Mouse (Mus musculus) embryo, embryonic 10 days (tissue): ENCODE data around the gene Vps37c.

ENCODE experiments used
- DNase-seq: peaks from one replicate; pipeline ENCODE4 v3.0.0-alpha.2; 2015; ENCODE audit warnings: low spot score

Gene Vps37c

GRCm38 (mm10) chr19:10689470-10690166 lies 1.1 kb downstream of the Vps37c start:
- DNase-seq, result no peak

- no peak for DNase-seq
These were observed 1.8 kb downstream of the Vps37c start for GRCm38 (mm10) chr19:10690336-10690735.

- no peak for DNase-seq
These were observed 2.6 kb downstream of the Vps37c start for GRCm38 (mm10) chr19:10691121-10691520.

- DNase-seq, result no peak
These were observed 3.1 kb downstream of the Vps37c start for GRCm38 (mm10) chr19:10691660-10692059.

- no peak for DNase-seq
These were observed 3.8 kb downstream of the Vps37c start for GRCm38 (mm10) chr19:10692361-10692760.

GRCm38 (mm10) chr19:10693926-10694682 lies 5.6 kb downstream of the Vps37c start:
- DNase-seq, result no peak

- DNase-seq, result peak; percentile 22
These were observed 7.3 kb downstream of the Vps37c start for GRCm38 (mm10) chr19:10695801-10696200.

GRCm38 (mm10) chr19:10698131-10698991 lies 9.8 kb downstream of the Vps37c start:
- DNase-seq, result no peak

GRCm38 (mm10) chr19:10699851-10700250 lies 11.3 kb downstream of the Vps37c start:
- DNase-seq, result no peak

GRCm38 (mm10) chr19:10701013-10701726 lies 12.6 kb downstream of the Vps37c start:
- DNase-seq, result peak; percentile 57

- DNase-seq, result no peak
These were observed 13.6 kb downstream of the Vps37c start for GRCm38 (mm10) chr19:10702125-10702524.

- DNase-seq, result no peak
These were observed 14.9 kb downstream of the Vps37c start for GRCm38 (mm10) chr19:10703470-10703869.

- no peak for DNase-seq
These were observed 18.7 kb downstream of the Vps37c start for GRCm38 (mm10) chr19:10707087-10707875.

- no peak for DNase-seq
These were observed 19.3 kb downstream of the Vps37c start for GRCm38 (mm10) chr19:10707881-10708280.

GRCm38 (mm10) chr19:10708900-10709299 lies 20.4 kb downstream of the Vps37c start:
- DNase-seq, result no peak

- peak; percentile 93 for DNase-seq
These were observed 21.0 kb downstream of the Vps37c start for GRCm38 (mm10) chr19:10709360-10710087.

- DNase-seq, result peak; percentile 76
These were observed 21.6 kb downstream of the Vps37c start for GRCm38 (mm10) chr19:10710088-10710511.

GRCm38 (mm10) chr19:10710751-10711150 lies 22.2 kb downstream of the Vps37c start:
- no peak for DNase-seq

GRCm38 (mm10) chr19:10712194-10712593 lies 23.7 kb downstream of the Vps37c start:
- no peak for DNase-seq

- no peak for DNase-seq
These were observed 24.1 kb downstream of the Vps37c start for GRCm38 (mm10) chr19:10712646-10713045.
